Mouse (Mus musculus) embryo, embryonic 10.5 days (tissue): ENCODE results near the gene Frmpd3.

ENCODE experiments used
- DNase-seq: peaks from one replicate; pipeline ENCODE4 v3.0.0-alpha.2; 2015; ENCODE audit warnings: low spot score

Gene Frmpd3

DNA sequence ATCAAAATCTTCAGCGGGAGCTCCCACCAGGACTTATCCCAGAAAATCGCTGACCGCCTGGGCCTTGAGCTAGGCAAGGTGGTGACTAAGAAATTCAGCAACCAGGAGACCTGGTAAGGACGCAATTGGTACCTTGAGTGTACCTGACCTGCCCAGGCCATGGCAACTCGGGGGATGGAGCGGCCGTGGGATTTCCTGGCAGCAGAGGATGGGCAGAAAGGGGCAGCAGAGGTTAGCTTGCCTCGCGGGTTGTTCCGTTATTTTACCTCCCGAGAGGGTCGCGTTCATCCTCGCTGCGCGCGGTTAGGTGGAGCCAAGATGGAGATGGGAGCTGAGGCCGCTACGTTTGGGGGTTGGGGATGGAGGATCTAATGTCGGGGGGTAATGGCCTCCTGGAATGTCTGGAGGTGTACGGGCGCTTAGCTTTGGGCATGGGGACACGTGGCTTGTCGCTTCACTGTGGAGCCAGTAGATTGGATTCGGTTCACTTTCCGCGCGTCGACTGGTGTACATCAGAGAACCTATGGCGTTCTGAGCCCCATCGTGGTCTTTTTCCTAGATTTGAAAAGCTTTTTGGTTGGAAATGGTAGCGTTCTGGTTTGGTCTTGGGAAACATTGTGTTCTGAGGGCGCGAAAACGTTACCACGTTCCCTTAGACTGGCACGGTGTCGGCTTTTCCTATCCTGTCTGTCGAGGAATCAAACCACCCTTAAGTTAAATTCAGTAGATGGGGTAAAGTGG is 114.9 kb downstream of the Frmpd3 start:
- DNase-seq: peak; percentile 53

DNA sequence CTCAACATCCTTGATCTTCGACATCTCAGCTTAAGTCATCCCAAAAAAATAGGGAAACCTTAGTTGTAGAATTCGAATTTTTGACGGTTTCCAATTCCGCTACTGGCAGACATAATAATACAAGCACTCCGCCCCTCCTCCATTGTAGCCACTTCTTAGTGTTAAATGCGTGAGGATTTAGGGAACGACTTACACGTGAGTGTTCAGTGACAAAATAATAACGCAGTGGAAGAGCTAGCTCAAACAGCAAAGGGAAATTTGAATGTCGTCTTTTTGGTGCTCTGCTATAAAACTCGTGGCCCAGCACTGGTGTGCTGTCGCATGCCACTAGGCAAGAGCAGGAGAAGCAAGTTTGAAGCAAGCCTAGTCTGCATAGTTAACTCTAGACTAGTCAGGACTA is 115.4 kb downstream of the Frmpd3 start:
- peak; percentile 39 for DNase-seq

DNA sequence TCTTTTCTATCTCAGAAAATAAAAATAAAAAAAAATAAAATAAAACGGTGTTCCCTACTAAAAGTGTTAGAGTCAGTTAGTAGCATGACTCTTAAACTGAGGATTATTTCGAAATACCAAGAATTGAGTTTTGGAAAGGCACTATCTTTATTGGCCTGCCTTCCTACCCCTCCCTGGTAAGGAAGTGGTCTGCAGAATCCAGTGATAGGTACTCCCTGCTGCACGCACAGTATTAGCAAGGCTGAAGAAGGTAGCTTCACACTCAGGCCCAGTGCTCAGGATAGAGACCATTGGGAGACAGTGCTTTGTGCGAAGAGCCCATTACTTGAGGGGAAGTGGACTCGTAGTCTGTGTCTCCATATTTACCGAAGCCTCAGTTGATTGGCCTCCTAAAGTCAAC is 136.2 kb downstream of the Frmpd3 start:
- no peak for DNase-seq

DNA sequence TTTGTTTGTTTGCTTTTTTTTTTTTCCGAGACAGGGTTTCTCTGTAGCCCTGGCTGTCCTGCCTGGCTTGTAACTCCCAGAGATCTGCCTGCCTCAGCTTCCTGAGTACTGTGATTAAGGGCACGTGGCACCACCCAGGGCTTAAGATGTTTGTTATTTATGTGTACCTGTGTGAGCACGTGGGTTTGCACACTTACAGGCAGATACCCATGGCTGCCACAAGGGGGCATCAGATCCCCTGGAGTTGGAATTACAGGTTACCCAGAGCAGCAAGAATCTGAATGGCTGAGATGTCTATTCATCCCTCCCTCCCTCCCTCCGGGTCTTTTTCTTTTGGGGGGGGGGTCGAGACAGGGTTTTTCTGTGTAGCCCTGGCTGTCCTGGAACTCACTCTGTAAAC is 137.1 kb downstream of the Frmpd3 start:
- DNase-seq: peak; percentile 33
